Mouse (Mus musculus) stomach, postnatal 0 days (tissue): Measurements from ENCODE around the gene Nt5c1a.

Experiments used
- CTCF ChIP-seq: IDR thresholded peaks from 2 replicates; pipeline ENCODE4 v1.5.1; 2016; ENCODE audit warnings: antibody characterized with exemption, low read depth, mild to moderate bottlenecking, moderate library complexity
- EP300 ChIP-seq: optimal IDR thresholded peaks from 2 replicates; pipeline ENCODE3; 2016; ENCODE audit warnings: antibody characterized with exemption

- TF ChIP-seq CTCF = no peak
- no peak for TF ChIP-seq EP300
These were observed 9.7 kb downstream of the Nt5c1a start for GRCm38 (mm10) chr4:123210996-123211395.
